Mouse (Mus musculus) megakaryocyte progenitor cell, adult 5-6 weeks (primary cell): ENCODE measurements around the gene Cntnap2. TPM values are rescaled to one million over a fixed set of nuclear protein-coding genes. Genes with fewer than 3 reads are reported as not detected.
A peak's percentile ranks its signal among the peaks of the same experiment; 100 is the strongest.

Experiments used
- ATAC-seq: replicated peaks from 2 replicates; pipeline ENCODE4 v1.8.0; 2016; ENCODE audit warnings: mild to moderate bottlenecking, moderate TSS enrichment, inconsistent platforms; ENCODE audit not compliant: poor library complexity
- total RNA-seq, 2 experiments: library from RNA; stranded (forward) in 1 of 2; stranded (reverse) in 1 of 2; fragments of 157-497, 149-512 nt in 1 of 2; fragments of 200-1000 nt in 1 of 2; gene quantifications; 2 replicates each; pipeline versions ENCODE4 v1.2.3 to v1.2.4; 2015 to 2017

The Cntnap2 gene
- total RNA-seq, 2 experiments from 2014 or later = not detected

DNA sequence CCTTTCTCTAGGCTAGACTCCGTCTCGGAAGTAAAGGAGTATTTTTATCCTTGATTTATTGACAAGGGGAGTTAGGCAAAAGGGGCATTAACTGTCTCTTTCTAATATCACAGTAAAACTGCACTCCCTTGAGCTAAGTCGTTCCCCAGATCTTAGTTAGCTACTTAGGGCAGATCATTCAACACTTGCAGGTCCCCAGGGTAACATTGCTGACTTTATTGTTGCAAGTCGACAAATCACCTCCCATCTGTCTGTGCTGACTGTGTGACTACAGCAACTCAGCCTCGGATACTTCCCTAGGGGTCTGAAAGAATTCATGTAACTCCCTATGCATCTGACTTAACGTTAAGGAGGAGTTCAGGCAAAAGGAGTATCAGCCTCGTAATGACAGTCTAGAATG is 1865.6 kb downstream of the Cntnap2 start:
- ATAC-seq = no peak

DNA sequence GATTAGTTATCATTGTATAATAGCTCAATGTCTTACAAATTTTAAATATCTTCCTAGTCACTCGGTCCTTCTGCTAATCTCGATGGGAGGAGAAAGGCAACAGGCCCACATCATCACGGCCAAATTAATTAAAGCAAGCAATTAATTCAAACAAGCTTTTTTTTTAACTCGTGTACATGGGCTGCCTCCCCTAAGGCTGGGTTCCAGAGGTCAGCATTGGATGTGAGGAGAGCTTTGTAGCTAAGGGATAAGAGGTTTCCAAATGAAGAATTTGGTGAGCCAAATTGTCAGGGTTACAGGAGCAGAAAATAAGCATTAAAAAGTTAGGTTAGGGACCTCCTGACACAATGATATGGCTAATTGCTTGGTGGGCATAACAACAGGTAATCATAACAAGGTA is 1886.5 kb downstream of the Cntnap2 start:
- no peak for ATAC-seq

DNA sequence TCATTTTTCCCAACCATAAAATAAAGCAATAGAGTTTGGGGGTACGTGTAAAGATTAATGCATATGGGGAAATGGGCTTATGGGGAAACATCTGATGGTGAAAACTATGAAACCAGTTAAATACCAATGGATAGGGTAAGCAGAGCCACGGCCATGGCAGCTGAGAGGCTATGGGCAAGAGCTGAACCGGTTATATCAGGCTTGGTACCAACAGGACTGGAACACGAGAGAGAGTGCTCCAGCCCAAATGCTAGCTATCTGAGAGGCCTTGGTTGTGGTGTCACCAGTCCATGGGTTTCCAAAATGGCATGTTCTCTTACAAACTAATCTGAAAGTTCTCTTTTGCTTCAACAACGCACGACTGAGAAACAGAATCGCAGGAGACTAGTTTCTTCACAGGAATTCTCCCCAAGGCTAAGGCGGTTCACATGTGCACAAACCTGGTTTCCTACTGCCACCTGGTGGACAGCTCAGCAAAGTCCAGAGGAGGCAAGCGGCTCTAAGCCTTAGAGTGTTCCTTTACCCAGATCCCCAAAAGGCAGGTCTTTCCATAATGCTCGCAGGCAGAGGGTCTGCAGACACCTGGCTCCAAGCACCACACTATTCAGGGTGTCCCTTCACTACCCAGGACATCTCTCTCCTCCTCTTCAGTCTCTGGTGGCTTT is 1902.0 kb downstream of the Cntnap2 start:
- ATAC-seq = peak; percentile 92

DNA sequence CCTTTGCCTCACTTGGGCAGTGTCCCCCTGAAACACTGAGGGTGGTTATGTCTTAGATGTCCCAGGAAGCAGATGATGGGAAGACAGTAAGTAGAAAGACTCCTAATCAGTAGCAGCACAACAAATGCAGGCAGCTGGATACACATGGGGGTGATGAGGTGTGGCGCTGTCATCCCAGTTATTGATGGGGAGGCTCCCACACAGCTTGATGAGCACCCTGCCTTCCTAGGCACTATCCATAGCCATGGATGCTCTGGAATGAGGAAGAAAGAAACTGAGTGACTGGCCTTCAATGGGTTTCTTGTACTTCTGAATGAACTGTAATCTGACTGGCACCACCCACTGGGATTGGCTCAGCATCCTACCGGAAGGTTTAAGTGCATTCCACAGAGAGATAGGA is 1904.1 kb downstream of the Cntnap2 start:
- ATAC-seq = no peak

DNA sequence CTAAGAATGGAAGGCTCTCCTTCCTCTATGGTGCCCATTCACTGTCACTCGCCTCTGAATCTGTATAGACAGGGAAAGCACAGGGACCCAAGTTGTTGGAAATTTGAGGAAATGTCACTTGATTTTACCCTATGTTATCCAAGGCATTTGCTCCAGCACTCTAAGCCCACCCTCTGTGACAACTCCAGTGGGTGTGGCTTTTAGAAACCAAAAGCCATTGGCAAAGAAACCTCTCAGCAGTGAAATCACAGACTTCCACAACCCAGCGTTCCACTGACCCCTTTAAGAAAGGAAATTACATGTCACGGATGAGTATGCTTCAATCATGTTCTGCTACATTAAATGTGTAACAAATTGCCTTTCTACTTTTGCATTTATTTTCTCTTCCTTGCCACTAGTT is 1904.5 kb downstream of the Cntnap2 start:
- ATAC-seq = no peak

DNA sequence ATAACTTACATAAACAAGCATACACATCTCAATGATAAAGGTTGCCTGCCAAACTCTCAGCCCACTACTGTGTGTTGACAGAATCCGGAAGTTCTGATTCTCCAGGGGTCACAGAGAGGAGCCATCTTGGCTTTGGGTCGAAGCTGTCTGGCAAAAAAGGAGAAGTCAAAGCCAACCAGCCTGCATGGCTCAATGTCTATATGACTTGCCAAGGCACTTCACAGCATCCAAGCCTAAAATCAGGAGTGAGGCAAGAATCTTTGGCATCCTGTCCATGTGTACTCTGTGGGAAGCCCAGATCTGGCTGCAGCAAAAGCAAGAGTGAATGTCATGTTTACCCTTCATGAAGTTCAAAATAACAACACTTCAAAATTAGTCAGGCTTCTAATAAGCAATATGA is 1913.5 kb downstream of the Cntnap2 start:
- ATAC-seq = no peak

DNA sequence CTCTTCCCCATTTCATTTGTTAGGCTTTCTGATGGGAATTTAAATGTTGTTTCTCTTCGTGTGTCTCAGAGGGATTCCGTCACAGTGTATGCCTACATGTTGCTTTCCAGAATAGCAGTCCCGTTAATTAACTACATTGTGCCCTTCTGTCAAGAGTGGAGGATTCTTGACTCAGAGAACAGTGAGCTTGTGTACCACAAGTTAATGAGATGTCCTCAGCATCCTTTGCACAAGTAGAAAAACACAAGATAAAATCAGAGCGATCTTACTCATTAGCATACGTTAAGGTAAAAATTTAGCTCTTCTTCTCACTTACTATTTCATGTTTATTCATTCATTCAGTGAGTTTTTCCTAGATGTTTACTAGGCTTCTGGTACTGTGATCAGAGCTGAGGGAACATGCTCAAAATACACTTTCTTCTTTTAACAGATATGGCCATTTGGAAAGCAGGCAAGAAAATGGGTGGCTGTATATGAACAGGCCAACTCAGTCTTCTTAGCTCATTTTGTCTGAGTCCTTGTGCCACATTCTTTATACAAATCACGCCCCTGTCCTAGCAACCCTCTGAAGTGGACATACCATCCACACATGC is 1936.9 kb downstream of the Cntnap2 start:
- no peak for ATAC-seq

DNA sequence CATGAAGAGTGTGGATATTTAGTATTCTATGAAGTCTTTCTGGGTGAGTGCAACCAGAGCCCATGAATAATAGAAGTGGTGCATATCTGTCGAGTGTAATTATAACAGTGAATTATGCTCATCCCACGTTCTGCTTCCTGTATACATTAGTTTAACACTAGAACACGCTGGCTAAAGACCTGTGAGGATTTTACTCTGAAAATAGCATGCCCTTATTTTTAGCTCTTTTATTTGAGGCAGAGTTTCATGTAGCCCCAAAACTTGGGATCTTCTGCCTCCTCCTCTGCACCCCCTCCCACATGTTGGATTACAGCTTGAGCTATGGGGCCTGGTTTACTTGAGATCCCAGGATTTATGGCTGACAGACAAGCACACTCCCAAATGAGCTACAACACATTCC is 1945.3 kb downstream of the Cntnap2 start:
- ATAC-seq = no peak

DNA sequence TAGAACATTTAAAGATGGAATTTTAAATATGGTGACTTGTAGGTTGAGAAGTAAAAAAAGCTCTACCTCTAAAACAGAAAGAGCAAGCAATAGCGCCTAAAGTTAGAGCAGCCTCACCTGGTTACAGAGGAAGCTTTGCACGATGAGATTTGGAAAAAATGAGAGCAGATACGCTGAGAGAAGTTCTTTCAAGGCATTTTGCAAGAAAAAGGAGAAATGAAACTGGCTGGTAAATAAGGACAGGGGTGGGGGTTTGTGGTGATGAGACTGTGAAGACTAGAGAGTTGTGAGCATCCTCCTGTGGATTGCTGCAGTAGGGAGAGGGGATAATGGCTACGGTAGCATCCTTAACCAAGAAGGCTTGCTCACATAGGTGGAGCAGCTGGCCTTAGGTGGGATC is 1953.8 kb downstream of the Cntnap2 start:
- peak; percentile 69 for ATAC-seq

DNA sequence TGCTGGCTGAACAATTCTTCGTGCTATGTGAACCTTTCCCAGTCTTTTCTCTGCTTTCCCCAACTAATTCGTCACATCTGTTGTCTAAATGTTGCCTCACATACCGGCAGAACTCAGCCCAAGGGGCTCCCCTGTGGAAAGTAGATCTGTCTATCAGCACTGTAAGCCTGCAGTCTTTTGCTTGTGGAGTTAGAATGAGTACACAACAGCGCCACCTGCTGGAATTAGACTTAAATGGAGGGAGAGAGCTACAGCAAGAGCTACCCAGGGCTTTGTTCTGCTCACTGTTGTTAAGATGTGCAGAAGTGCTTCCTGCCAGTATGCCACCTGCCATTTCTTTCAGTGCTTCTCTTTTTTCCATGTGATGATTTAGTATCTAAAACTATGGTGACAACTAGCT is 1954.4 kb downstream of the Cntnap2 start:
- peak; percentile 87 for ATAC-seq

DNA sequence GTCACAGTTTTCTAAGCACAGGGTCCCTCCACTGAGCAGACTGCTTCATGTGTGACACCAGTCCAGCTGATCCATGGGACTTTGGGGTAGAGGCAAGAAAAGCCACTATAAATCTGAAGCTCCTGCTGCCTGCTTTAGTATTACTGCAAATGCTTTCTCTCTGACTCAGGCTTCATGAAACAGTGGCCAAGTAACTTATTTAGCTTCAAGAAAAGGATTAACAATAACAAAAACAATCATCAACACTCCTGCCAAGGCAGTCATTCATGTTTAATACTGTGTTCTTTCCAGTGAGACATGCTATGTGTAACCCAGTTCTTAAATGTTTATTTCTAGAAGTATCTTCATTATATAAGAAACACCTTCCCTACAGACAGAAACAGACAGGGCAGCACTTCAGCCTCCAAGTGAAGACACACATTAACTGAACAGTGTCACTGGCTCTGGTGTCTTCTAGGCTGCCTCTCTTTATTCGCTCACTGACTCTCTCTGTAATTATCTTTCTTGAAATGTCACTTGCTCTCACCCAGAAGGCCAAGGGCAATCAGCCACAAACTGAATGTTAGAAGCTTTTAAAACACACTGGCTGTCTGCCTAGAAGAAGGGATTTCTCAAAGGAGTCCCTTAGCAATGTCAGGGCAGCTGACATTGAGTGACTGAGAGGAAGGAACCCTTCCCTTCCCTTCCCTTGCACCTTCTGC is 1955.9 kb downstream of the Cntnap2 start:
- no peak for ATAC-seq

DNA sequence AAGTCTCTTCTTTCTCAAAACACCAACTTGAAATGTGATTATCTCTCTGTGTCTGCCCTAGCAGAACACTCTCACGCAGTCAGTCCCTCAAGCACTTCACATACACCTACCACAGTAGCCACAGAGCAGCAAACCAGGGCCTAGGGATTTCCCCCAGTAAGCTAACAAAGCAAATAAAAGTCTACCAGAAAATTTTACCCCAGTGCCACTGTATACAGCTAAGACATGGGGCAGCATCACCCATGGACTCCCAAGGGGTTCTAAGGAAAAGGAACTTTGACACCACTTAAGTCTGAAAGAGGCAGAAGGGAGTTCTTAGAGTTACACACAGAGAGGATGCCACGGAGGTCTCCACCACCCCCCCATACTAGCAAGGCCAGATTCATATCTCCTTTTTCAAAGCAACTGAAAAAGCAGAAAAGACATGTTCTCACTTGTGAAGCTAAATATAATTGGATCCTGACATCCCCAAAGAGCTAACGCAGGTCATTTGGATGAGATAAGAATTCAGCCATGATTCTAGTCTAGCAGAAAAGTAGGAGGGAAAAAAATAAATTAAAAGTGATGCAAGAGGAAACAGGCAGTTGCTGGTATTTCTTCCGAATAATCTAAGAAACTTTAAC is 1967.0 kb downstream of the Cntnap2 start:
- ATAC-seq = no peak

DNA sequence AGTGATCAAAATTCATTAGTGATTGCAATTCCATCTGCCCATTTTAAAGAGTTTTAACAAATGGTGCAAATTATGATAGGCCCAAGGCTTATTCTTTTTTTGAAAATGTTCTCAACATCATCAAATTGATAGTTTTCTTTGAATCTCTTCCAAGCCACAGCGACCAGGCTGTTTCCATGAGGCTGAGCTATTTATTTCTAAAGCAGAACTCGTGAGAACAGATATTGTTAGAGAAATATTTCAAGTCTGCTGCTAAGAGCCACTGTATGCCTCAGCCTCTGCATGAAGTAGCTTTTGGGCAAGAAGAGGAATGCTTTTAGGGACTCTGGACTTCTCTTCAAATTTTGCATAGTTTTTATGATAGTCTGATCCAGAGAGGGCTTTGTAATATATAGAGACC is 1972.2 kb downstream of the Cntnap2 start:
- ATAC-seq = no peak

DNA sequence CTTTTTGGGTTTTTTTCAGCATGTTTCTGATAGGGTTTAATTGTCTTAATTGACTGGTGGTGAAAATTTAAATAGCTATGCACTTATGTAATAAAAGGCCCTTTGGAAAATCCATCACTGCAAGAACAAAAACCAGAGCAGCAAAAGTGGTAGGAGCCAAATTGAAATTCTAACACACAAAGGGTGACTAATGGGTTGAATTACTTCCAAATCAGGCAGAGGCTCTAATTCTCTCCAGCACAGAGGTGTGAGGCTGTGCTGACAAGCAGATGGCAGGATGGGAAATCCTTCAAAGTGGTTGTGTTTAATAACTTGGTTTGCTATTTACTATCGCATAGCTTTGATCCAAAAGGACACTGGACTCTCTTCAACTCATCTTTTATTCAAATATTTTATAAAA is 1983.4 kb downstream of the Cntnap2 start:
- no peak for ATAC-seq

DNA sequence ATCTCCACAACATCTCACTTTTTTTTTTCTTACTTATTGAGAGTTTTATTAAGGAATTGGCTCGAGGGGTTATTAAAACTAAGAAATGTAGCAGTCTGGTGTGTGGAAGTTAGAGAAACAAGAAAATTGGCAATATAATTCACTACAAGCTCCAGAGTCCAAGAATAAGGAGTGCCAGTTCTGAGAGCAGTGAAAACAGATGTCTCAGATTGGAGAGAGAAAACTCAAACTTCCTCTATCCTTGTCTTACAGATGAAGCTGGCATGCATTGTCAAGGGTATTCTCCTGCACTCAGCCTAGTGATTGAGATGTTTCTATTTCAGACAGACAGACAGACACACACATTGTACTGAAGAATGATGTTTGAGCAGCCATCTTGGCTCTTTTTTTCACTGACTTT is 1984.4 kb downstream of the Cntnap2 start:
- no peak for ATAC-seq

DNA sequence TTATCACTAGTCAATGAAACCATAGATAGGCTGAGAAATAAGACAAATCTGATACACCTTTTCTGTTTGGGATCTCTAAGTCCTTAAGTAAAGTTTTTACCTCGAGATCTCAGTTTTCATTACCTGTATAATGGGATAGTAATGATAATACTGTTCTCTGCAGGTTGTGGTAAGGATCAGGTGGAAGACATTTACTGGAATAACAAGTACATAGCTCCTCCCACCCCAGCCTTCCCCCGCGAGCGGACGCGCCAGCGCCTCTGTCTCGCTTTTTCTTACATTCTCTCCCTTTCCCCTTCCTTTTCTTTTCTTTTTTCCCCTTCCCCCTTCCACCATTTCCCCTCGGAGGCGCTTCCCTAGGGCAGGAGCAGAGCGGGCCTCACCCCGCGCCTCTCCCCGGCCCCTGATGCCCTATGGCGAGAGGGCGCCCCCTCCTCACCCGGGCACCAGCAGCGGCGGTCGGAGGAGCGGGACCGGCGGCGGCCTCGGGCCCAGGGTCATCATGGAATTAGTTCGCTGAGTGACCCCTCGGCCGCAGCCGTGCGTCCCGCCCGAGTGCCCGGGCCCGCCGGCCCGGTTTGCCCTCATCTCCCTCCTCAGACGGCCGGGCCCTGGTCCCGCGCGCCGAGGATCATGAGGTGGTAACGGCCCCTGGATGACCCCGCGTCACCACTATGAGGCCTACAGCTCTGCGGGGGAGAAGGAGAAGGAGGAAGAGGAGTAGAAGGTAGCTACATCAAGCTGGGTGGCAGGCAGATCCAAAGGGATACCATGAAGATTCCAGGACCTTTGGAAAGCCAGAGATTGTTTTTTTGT is 1985.4 kb downstream of the Cntnap2 start:
- no peak for ATAC-seq

DNA sequence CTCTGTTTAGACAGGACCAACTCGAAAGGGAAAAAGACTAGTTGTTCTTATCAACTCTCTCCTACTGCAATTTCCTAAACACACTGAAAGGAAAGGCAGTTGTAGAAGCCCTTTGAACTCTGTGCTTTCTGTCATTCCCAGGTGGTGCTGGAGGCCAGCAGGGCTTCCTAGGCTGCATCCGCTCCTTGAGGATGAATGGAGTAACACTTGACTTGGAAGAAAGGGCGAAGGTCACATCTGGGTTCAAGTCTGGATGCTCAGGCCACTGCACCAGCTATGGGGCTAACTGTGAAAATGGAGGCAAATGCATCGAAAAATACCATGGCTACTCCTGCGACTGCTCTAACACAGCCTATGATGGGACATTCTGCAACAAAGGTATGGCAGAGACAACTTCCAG is 1989.9 kb downstream of the Cntnap2 start:
- no peak for ATAC-seq

DNA sequence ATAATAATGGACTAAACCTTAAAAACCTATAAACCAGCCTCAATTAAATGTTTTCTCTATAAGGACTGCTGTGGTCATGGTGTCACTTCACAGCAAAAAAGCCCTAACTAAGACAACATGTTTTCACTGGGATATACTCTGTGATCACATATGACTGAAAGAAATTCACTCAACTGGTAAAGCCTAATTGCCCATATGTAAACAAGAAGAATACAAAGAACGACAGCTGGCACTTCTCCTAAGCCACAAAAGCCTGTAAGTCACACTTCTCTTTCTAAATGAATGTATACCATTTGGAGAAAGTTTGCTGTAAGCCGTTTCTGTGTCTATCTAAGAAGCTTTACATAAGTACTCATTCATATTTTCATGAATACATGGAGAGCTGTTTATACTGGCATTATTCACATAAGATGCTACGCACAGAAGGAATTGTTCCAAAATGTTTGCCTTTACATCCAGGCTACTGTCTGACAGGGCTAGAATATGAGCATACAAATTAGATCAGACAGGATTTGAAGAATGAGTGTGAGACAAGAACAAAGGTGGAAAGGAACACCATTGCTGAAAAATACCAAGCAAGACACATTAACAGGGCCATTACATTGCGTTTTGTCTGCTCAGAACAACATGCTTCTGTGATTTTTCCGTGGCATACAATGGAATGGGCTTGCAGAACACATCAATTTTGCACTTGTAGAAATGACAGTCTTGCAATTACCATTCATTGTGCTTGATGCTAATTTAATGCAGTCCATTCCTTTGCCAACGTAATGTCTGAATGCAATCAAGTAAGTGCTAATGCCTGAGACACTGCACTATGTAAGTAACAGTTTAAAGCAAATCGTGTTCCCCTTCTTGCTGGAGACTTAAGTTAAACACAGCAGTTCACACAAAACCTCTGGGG is 1991.4 kb downstream of the Cntnap2 start:
- ATAC-seq = no peak

DNA sequence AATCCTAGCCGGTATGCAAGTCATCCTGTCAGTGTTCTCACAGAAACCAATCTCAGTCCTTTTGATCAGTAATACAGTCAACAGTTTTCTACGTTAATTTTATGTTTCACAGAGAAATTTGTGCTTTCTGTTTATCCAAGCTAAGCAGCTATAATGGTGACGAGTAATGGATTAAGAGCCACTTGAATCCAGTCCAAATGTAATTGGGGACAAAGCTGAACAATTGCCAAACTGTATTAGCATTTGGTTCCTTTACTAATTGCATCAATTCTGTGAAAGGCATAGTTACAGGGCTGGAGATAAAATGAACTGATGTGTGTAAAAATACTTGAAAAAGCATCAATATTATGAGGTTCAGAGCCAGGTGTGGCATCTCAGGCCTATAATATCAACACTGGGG is 2002.2 kb downstream of the Cntnap2 start:
- no peak for ATAC-seq

DNA sequence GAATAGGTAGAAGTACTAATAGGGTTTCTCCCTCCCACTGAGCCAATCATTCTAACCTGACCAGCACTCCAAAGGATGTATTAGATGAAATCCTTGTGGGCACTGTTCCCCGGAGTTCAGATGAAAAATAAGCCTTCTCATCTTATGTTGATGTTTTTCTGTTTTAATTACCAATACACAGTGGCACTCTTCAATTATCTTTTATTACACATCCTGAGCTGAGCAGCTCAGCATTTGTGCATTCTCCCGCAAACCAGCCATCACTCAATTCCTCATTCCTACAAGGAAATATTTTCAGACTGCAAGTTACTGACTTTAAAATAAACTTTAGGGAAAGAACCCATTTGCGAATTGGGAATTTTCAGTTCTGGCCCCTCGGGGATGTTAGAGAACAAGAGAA is 2030.8 kb downstream of the Cntnap2 start:
- no peak for ATAC-seq
